Mouse (Mus musculus) liver, adult 2 months (tissue): ENCODE data around the gene Chd8. TPM values are rescaled to one million over a fixed set of nuclear protein-coding genes. Genes with fewer than 3 reads are reported as not detected.

ENCODE experiments used
- DNase-seq: peaks from one replicate; pipeline ENCODE4 v3.0.0-alpha.2; 2011; ENCODE audit warnings: low read depth, low spot score; ENCODE audit errors: extremely low read depth
- H3K27ac ChIP-seq: fragments of 200-500 bp; replicated peaks from 2 replicates; pipeline ENCODE4 v1.5.1; 2012; ENCODE audit warnings: low read depth, mild to moderate bottlenecking, control low read depth, inconsistent platforms, low read length; ENCODE audit not compliant: insufficient read depth
- H3K27me3 ChIP-seq: fragments of 200-500 bp; 2 replicates; pipeline ENCODE4 v1.6.1; 2012; ENCODE audit warnings: mild to moderate bottlenecking, moderate library complexity, low read length, inconsistent platforms; ENCODE audit not compliant: control insufficient read depth, insufficient read depth
- H3K36me3 ChIP-seq: fragments of 200-500 bp; 2 replicates; pipeline ENCODE4 v1.6.1; 2012; ENCODE audit warnings: low read length, inconsistent platforms; ENCODE audit not compliant: control insufficient read depth, insufficient read depth
- H3K4me1 ChIP-seq: fragments of 200-500 bp; 2 replicates; pipeline ENCODE4 v1.6.1; 2011; ENCODE audit warnings: low read length; ENCODE audit not compliant: control insufficient read depth, insufficient read depth
- H3K4me3 ChIP-seq: fragments of 200-500 bp; 2 replicates; pipeline ENCODE4 v1.5.1; 2011; ENCODE audit warnings: low read depth, mild to moderate bottlenecking, control low read depth, low read length, moderate library complexity; ENCODE audit not compliant: insufficient read depth
- H3K79me2 ChIP-seq: fragments of 200-500 bp; 2 replicates; pipeline ENCODE4 v1.6.1; 2012; ENCODE audit warnings: inconsistent platforms, mild to moderate bottlenecking, low read length, moderate library complexity; ENCODE audit not compliant: control insufficient read depth, insufficient read depth
- H3K9ac ChIP-seq: fragments of 200-500 bp; 2 replicates; pipeline ENCODE4 v1.6.1; 2012; ENCODE audit warnings: low read depth, mild to moderate bottlenecking, control low read depth, inconsistent platforms, low read length
- CTCF ChIP-seq: fragments of 200-500 bp; IDR thresholded peaks from 2 replicates; pipeline ENCODE4 v1.5.1; 2011; ENCODE audit warnings: low read depth, low read length, control low read depth
- POLR2A ChIP-seq: fragments of 200-500 bp; IDR thresholded peaks from 2 replicates; pipeline ENCODE4 v1.6.1; 2011; ENCODE audit warnings: low read length, control low read depth; ENCODE audit not compliant: insufficient read depth; ENCODE audit errors: extremely low read depth
- WGBS: fragments of 180-500 bp; shearing (Covaris S2); methylation state at CpG from one replicate; pipeline ENCODE4 v1.1.7; 2018; 5-methylcytosine and 5-hydroxymethylcytosine counted together
- polyA plus RNA-seq: library from polyadenylated mRNA; depleted of rRNA; stranded (reverse); fragments of >200 nt; gene quantifications from 2 replicates; pipeline ENCODE4 v1.2.3, GENCODE M21; 2012
- total RNA-seq: library from RNA; depleted of rRNA; stranded (reverse); fragments of >200 nt; gene quantifications from 2 replicates; pipeline ENCODE4 v1.2.3, GENCODE M21; 2014

Gene Chd8
- total and polyA plus RNA-seq, 2 experiments: 13.7 to 20.4 TPM

- Histone ChIP-seq H3K27ac (no peak overlapping the region), H3K4me1 (no peaks in the 10 kb centered on the region), H3K4me3 (no peak overlapping the region), H3K9ac (no peak overlapping the region), H3K27me3 (no peaks in the 10 kb centered on the region), H3K36me3 (peaks cover 4% of the 10 kb centered on the region; the same call in 1 of the 2 replicates), H3K79me2 (peaks cover 11% of the 10 kb centered on the region; the same call in 1 of the 2 replicates)
- WGBS: 71% methylated on average over 2 of the region's 2 CpGs
- no peak for DNase-seq
- TF ChIP-seq POLR2A: no peak
Observed at GRCm38 (mm10) chr14:52189519-52189918, 68.1 kb downstream of the Chd8 start.

DNA sequence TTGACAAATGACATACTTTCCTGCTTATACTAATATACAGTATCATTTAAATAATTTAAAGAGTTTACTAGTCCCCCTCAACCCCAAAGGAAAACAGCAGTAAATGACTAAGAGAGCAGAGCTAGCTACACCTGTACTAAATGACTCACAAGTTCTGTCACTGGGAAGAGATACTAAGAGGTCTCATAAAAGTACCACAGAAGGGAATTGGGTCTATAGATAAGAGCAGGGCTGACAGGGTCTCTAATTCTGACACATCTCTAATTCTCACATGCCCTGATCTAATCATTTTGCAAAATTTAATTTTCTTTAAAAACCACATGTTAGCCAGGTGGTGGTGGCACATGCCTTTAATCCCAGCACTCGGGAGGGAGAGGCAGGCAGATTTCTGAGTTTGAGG, 68.8 kb downstream of the Chd8 start:
- WGBS: 75% methylated on average over 1 of the region's 1 CpGs
- H3K36me3 ChIP-seq: peaks cover 6% of the 10 kb centered on the region; the same call in 1 of the 2 replicates
- no peak overlapping the region for H3K4me3 ChIP-seq
- H3K9ac ChIP-seq: no peak overlapping the region
- TF ChIP-seq CTCF (no peak), POLR2A (no peak)
- no peak for DNase-seq
- peaks cover 6% of the 10 kb centered on the region; the same call in 1 of the 2 replicates for H3K79me2 ChIP-seq
- no peak overlapping the region for H3K27ac ChIP-seq
- no peaks in the 10 kb centered on the region for H3K4me1 ChIP-seq
- no peaks in the 10 kb centered on the region for H3K27me3 ChIP-seq

- Histone ChIP-seq H3K79me2 (no peaks in the 10 kb centered on the region), H3K27me3 (no peaks in the 10 kb centered on the region), H3K4me3 (no peak overlapping the region), H3K36me3 (peaks cover 51% of the 10 kb centered on the region), H3K9ac (no peak overlapping the region), H3K27ac (no peak overlapping the region), H3K4me1 (no peaks in the 10 kb centered on the region)
- TF ChIP-seq CTCF (no peak), POLR2A (no peak)
- WGBS: 93% methylated on average over 2 of the region's 2 CpGs
- no peak for DNase-seq
Observed at GRCm38 (mm10) chr14:52166571-52166970, 91.0 kb downstream of the Chd8 start.

DNA sequence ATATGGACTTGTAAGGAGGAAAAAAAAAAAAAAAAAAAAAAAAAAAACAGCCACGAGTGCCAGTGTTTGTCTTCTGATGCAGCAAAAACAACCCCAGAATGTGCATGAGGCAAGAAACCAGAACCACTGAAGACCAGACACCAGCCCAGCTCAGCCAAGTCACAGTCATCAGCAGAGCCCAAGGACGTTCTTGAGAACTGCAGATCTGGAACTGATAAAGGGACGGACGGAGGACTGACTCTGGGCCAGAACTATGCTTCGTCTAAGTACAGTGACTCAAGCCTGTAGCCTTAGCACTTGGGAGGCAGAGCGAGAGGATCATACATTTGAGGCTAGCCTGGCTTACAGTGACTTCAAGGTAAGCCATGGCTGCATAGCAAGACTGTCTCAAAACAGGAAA, 96.7 kb downstream of the Chd8 start:
- H3K4me3 ChIP-seq: no peak overlapping the region
- H3K36me3 ChIP-seq: peaks cover 47% of the 10 kb centered on the region
- no peaks in the 10 kb centered on the region for H3K27me3 ChIP-seq
- H3K4me1 ChIP-seq: no peaks in the 10 kb centered on the region
- no peak overlapping the region for H3K27ac ChIP-seq
- H3K79me2 ChIP-seq: no peaks in the 10 kb centered on the region
- no peak for DNase-seq
- no peak for TF ChIP-seq POLR2A
- TF ChIP-seq CTCF: no peak
- H3K9ac ChIP-seq: no peak overlapping the region
- 82% methylated on average over 6 of the region's 6 CpGs for WGBS

DNA sequence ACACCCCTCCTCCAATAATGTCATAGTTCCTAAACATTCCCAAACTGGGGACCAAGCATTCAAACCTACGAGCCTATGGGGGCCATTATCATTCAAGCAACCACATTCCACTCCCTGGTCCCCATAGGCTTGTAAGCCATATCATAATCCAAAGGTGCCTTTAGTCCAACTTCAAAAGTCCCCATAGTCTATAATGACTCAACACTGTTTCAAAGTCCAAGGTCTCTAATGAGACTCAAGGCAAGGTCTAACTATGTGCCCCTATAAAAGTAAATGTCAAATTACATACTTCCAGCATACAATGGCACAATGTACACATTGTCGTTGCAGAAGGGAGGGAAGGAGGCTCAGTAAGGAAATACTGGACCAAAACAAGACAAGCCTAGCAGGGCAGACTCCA, 102.6 kb downstream of the Chd8 start:
- no peak for TF ChIP-seq CTCF
- no peak for TF ChIP-seq POLR2A
- Histone ChIP-seq H3K79me2 (no peaks in the 10 kb centered on the region), H3K4me3 (no peak overlapping the region), H3K27me3 (no peaks in the 10 kb centered on the region), H3K27ac (no peak overlapping the region), H3K9ac (no peak overlapping the region), H3K4me1 (no peaks in the 10 kb centered on the region), H3K36me3 (peaks cover 8% of the 10 kb centered on the region; the same call in 1 of the 2 replicates)
- DNase-seq: no peak
- 91% methylated on average over 2 of the region's 2 CpGs for whole genome bisulfite sequencing

DNA sequence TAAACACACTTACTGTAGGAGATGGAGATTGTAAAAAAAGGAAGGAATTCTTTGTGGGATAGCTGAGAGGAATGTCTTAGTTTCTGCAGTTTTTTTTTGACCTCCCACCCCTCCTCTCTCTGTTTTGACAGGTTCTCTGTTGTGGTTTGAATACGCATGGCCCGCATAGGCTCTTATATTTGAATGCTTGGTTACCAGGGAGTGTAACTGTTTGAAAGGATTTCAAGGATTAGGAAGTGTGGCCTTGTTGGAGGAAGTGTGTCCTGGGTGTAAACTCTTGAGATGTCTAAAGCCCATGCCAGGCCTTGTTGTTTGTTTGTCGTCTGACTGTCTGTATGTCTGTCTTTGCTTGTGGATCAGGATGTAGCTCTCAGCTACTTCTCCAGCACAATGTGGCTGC, 105.0 kb downstream of the Chd8 start:
- Histone ChIP-seq H3K4me3 (no peak overlapping the region), H3K4me1 (no peaks in the 10 kb centered on the region), H3K36me3 (no peaks in the 10 kb centered on the region), H3K9ac (no peak overlapping the region), H3K27me3 (no peaks in the 10 kb centered on the region), H3K27ac (no peak overlapping the region), H3K79me2 (no peaks in the 10 kb centered on the region)
- TF ChIP-seq CTCF (no peak), POLR2A (no peak)
- WGBS: 68% methylated on average over 3 of the region's 3 CpGs
- no peak for DNase-seq
